Mouse (Mus musculus) hematopoietic stem cell, adult 5-6 weeks (primary cell): Measurements from ENCODE around the gene Spats2. TPM values are rescaled to one million over a fixed set of nuclear protein-coding genes. Genes with fewer than 3 reads are reported as not detected.
"Not testable (repeated sequence)": the region's sequence is repeated elsewhere in the genome, so short reads cannot be mapped to it uniquely, and the experiment has no call there.

Experiments
- ATAC-seq, 2 experiments: fragments of 125-278 bp in 1 of 2; replicated peaks in 1 of 2; 2 replicates each; pipeline ENCODE4 v1.8.0; 2016 to 2017; ENCODE audit warnings: inconsistent platforms in 2 of 2, mild to moderate bottlenecking in 2 of 2, moderate number of reproducible peaks in 2 of 2, low read depth in 1 of 2, moderate TSS enrichment in 1 of 2; ENCODE audit not compliant: low FRiP score in 2 of 2, poor library complexity in 2 of 2, severe bottlenecking in 2 of 2, insufficient read depth in 1 of 2, low TSS enrichment in 1 of 2
- total RNA-seq: library from RNA; stranded (forward); fragments of 172-1452, 232-1000 nt; gene quantifications from 2 replicates; pipeline ENCODE4 v1.2.3, GENCODE M21; 2017

Spats2 gene
- total RNA-seq, 1 experiment from 2014 or later: not detected

DNA sequence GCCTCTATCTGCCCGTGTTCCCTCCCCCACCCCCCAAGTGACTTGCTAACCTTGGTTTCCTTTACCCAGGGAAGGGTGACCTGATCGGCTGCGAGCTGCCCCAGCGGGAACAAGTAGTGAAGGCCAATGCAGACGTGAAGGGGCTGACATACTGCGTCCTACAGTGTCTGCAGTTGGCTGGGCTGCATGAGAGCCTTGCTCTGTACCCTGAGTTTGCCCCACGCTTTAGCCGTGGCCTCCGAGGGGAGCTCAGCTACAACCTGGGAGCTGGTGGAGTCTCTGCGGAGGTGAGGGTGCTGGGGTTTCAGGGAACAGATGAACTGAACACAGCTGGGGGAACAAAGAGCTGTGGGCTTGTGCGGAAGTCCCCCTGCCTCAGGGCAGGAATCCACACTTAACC is 112.3 kb downstream of the Spats2 start:
- ATAC-seq: no peak

DNA sequence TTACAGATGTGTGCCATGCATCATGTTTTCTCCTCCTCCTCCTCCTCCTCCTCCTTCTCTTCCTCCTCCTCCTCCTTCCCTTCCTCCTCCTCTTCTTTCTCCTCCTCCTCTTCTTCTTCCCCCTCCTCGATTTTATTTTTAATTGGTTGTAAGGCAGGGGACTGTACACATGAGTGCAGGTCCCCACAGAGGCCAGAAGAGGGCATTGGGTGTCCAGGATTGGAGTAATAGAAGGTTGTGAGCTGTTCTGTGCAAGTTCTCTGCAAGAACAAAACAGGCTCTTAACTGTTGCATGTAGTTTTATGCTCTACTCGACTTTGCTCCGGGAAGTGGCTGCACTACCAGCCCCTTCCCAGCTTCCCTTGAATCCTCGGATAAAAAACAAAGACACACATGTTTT is 114.4 kb downstream of the Spats2 start:
- no peak for ATAC-seq

DNA sequence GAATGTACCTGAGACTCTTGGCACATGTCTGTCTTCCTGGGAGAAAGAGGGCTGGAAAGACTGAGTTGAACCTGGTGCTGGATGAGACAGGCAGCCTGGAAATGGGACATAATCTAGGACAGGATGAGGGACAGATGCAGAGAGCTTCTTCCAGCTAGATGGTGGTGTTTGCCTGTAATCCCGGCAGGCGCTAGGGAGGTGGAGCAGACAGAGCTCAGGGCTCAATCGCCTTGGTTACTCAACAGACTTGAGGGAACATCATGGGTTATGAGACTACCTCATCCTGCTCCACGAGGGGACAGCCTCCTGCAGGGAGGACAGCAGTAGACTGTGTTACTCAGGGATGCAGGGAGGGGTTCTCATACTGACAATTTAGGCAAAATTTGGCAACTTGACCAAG is 115.5 kb downstream of the Spats2 start:
- no peak for ATAC-seq

DNA sequence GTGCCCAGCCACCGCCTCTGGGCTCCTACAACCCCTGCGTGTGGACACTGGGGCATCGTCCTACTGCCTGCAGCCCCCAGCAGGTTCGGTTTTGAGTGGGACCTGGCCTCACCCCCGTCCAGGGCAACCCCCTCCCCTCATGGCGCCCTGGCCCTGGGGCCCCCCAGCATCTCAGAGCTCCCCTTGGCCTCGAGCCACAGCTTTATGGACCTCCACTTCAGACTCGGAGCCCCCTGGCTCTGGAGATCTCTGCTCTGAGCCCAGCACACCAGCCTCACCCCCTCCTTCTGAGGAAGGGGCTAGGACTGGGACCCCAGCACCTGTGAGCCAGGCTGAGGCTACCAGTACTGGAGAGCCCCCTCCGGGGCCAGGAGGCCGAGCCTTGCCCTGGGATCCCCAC is 116.3 kb downstream of the Spats2 start:
- no peak for ATAC-seq

DNA sequence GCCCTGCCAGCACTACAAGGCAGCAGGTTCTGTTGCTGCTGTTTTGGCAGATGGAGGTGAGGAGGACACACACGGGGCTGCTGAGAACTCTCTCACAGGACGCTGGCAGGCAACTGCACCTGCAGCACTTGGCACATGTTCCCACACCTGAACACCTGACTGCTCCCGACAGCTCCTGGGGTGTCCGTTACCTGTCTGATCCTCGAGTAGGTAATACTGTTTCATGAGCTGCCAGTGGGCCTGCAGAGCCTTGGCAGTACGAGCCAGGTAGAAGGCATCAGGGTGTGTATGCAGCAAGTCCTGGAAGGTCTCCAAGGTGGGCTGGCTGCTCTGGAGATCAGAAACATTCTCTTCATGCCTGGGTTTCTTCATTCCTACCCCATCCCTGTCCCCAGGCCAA is 121.0 kb downstream of the Spats2 start:
- not testable (repeated sequence) for ATAC-seq

DNA sequence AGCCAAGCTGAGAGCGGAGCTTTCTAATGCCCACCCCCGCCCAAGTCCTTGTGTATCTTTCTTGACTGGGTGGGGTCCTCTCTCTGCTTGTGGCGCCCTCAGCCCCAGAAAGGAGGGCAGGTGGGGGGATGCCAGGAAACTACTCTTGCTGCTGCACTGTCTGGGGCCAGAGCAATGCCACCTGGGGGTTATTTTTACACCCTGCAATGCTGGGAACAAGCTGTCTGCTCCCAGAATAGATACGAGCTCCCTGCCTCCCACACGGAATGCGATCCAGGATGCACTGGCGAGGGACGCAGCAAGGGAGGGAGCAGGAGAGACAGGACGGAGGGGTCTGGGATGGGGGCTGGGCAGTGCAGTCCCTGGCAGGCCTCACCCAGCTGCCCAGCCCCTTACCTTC is 123.3 kb downstream of the Spats2 start:
- no peak for ATAC-seq

DNA sequence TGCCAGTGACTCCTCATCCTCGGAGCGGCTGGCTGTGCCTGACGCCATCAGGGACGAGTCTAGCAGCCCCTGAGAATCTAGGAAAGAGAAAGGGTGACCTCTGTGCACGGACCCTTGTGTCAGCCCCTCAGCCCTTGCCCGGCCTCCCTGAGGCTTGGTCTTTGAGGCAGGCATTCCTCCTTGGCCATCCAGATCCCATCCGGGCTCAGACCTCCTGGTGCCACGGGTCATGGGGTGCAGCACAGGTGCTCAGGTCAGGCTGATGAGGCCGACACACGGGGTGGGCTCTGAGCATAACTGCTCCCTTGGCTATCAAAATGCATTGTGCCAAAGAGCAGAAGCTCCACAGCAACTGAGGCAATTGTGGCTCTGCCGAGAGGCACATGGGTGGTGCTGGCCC is 124.2 kb downstream of the Spats2 start:
- ATAC-seq: no peak

DNA sequence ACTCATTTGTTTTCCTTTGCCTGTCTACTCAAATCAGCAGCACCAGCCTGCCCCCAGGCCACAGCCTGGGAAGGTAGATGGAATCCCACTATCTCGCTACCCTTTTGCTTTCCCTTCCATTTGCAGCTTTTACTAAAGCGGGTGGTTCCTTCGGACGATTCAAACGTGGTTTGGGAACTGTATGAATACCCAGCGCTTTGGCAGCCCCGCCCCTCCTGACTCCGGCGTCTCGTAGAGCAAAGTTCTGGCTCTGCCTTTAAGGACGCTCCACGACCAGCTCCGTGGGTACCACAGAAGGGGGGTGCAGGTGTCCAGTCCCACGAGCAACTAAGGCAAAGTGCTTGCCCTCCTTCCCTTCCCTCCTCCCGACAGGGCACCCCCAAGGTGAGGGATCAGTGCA is 125.4 kb downstream of the Spats2 start:
- not testable (repeated sequence) for ATAC-seq

DNA sequence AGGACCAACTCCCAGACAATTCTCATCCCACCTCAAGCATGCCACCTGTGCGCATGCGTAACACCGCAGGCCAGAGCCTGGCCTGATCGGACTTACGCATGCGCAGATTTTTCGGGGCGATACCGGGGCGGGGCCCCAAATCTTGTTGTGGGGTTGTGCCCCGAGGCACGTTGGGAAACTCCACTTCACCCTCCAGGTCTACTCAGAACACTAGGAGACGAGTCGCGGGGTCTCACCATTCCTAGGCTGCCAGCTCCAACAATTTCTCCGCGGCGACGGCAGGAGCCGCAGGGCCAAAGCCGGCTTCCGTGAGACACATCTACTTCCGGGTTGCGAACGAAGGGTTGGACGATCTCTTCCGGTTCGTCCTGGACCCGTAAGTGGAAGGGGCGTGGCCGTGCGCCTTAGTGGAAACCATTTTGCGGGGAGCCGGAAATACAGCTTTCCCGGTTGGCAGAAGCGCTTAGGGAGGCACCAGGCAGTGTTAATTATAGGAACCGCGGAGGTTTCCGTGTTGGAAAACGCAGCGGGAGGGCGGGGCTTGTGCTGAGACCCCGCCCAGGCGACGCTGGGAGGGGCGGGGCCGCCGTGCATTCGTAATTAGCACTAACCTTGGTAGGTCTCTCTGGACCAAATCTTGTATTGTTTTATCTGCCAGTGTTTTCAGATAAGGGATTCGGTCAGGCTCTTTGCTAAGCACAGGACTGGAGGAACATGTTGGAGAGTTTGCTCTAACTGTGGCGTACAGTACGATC is 126.1 kb downstream of the Spats2 start, which contains the start of gene Mcrs1:
Mcrs1 (minus strand) TSS at position 336 of the 755 bp plus-strand sequence.
- ATAC-seq: peak; percentile 94 to 95

DNA sequence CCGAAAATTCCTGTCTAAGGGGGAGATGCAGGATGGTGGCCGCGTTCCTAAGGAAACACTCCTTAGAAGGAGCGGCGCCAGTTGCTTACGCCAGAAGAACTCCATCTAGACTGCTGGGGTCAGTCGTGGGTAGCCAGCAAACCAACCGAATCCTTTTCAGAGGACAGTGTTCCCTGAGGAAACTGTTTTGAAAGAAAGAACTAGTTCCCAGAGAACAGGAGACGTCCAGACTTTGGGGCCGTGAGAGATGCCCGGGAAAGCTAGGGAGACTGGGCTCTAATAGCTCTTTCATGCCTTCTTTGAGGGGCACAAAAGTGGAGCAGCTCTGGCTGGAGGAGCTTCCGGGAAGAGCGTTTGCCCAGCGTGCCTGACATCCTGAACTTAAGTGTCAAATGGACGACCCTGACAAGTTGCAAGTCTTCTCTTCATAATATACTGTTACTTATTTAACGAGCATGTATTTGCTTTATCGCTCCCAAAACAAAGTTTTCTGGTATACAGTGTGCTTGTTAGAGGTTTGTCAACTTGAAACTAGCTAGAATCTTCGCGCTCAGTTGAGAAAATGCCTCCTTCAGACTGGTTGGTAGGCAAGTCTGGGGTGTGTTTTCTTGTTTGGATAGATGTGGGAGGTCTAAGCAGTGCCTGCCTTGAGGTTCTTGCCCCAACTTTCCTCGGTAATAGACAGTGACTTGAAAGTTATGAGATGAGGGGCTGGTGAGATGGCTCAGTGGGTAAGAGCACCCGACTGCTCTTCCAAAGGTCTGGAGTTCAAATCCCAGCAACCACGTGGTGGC is 126.9 kb downstream of the Spats2 start:
- 0 out of 4 replicates have a peak, but pooled peaks of 1 of the 2 experiments have one; percentile 10 for ATAC-seq

DNA sequence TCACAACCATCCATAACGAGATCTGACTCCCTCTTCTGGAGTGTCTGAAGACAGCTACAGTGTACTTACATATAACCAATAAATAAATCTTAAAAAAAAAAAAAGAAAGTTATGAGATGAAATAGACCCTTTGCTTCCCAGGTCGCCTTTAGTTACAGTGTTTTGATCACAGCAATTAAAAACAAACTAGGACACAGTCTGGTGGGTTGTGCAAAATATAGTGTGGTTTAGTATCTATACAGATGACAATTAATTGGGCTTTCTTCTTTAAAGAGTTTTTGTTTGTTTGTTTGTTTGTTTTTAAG is 127.4 kb downstream of the Spats2 start:
- ATAC-seq: not testable (repeated sequence)

DNA sequence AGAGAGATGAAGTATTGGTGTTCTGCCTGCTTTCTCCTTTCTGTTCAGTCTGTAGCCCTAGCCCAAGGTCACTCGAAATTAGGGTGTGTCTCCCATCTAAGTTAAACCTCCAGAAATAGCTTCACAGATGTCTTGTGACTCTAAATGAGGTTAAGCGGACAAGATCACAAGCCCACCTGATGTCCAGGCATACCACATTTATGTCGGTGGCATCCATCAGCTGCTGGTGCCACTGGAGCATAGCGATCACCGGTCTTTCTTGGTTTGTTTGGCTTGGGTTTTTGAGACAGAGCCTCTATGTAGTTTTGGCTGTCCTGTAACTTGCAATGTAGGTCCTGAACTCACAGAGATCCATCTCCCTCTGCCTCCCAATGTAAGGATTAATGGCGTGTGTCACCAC is 128.1 kb downstream of the Spats2 start:
- no peak for ATAC-seq

DNA sequence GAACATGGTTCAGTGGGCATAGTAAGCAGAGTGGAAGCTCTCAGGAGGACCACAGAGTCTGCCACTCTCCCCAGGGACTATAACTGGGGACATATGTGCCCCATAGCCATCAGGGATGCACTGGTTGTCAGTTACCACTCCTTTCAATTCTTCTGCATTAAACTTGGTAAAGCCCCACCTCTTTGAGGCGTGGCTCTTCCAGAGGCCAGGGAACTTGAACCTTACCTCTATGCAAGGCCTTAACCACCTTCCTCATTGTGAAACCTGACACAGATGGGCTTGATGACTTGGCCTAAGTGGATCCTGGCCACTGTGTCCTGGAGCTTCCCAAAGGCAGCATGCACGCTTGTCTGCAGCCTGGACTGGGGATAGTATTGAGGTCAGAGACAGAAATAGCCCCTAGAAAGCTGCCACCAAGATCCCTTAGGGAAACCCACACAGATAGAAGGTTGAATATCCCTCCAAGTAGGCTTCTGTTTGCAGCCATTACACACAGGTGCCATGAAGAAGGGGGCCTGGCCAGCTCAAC is 128.8 kb downstream of the Spats2 start:
- ATAC-seq: no peak

DNA sequence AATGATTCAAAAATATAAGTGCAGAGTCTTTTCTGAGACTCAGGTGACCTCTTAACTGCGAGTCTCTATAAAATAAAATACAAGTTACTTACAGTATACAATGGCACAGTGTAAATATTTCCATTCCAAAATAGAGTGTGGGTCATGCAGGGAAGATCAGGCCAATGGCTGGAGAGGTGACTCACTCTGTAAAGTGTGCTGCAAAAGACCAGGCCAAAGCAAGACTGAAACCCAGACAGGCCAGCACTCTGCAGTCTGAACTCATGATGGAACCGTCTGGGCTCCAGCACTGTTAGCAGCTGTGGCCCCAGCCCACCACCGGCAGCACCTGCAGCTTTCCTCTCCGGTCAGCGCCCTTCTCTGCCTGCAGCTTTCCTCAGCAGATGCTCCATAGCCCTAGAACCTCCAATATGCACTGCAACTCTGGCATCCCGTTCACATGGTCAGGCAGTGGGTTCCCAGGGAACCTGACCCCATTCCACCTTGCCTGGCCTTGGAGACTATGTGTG is 129.6 kb downstream of the Spats2 start:
- ATAC-seq: no peak

DNA sequence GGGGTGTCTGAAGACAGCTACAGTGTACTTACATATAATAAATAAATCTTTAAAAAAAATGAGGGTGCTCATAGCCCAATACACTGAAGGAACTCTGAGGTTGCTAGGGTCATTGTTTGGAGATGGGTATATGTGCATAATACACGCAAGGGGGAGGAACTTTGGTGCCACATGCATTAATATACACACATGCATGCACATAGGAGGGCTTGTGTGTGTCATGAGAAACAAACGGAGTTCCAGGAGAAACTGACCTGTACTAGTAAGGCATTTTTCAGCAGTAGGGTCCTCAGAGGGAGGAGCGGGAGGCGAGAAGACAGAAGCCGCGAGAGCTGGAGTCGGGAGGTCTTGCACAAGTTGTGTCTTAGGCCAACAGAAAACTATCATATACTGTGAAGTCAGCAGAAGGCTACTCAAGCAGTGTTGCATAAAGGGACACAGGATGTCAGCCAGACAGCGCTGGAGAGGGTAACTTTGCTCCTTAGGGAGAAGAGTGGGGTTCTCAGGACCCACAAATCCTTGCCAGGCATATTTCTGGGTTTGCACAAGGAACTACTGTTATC is 133.5 kb downstream of the Spats2 start:
- ATAC-seq: peak in 1 of 2 experiments; percentile 64; a peak in 1 of 4 replicates

DNA sequence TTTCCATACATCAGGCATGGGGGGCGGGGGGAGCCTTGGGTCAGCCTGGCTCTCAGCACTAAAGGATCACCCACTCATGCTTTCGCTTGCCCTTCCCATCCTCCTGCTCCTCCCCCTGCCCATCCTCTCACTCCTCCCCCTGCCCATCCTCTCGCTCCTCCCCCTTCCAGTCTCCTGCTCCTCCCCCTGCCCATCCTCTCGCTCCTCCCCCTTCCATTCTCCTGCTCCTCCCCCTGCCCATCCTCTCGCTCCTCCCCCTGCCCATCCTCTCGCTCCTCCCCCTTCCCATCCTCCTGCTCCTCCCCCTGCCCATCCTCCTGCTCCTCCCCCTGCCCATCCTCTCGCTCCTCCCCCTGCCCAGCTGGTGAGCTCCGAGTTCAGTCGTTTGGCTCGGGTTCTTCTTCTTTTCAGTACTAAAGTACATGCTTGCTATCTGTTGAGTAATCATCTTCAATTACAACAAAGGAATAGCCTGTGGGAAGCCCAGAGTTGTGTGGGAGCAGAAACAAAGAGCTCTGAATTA is 134.1 kb downstream of the Spats2 start:
- peak; percentile 82 to 88; a peak in 3 of 4 replicates for ATAC-seq

DNA sequence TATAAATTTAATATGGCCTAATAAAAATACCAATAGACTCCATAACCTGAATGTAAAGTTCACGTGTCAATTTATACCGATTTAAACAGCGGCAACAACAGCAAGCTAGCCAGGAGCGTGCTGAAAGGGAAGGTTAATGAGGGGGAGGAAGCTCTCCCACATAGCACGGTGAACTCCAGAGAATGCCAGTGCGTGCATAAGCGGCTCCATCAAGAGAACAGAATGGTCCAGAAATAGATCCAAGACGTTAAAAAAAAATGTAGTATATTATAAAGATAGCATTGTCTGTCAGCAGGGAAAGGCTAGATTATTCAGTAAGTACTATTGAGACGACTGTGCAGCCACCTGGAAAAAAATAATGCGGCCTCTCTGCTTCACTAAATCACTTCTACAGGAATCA is 137.0 kb downstream of the Spats2 start:
- ATAC-seq: no peak
